Mouse (Mus musculus): ENCODE measurements around the gene Pemt.

GRCm38 (mm10) chr11:60048841-60049240 lies 2.6 kb upstream of the Pemt start:
- no peak for TF ChIP-seq GATA1 (IDR thresholded peaks at IDR 0.05; ENCODE audit: low read length)
- no peak for TF ChIP-seq TAL1 (IDR thresholded peaks at IDR 0.05; ENCODE audit: low read length)
